Mouse (Mus musculus): ENCODE measurements around the gene Camk1d.

GRCm38 (mm10) chr2:5600183-5600962, 113.9 kb downstream of the Camk1d start:
- TF ChIP-seq POLR2A (IDR thresholded peaks at IDR 0.05; ENCODE audit: extremely low read depth, insufficient read depth, low read length): no peak
- no peak for TF ChIP-seq CTCF (IDR thresholded peaks at IDR 0.05; ENCODE audit: low read depth, low read length)
